Mouse (Mus musculus) large intestine, adult 2 months (tissue): Measurements from ENCODE around the gene Rngtt. TPM values are rescaled to one million over a fixed set of nuclear protein-coding genes. Genes with fewer than 3 reads are reported as not detected.

ENCODE experiments used
- DNase-seq: peaks from one replicate; pipeline ENCODE4 v3.0.0-alpha.2; 2012; ENCODE audit warnings: low read depth, low spot score
- whole genome bisulfite sequencing: fragments of 180-500 bp; shearing (Covaris S2); methylation state at CpG from one replicate; pipeline ENCODE4 v1.1.7; 2018; 5-methylcytosine and 5-hydroxymethylcytosine counted together
- polyA plus RNA-seq: library from polyadenylated mRNA; depleted of rRNA; stranded (reverse); fragments of >200 nt; gene quantifications from 2 replicates; pipeline ENCODE4 v1.2.3, GENCODE M21; 2012

Gene Rngtt
- polyA plus RNA-seq, 1 experiment = 2.0 TPM

DNA sequence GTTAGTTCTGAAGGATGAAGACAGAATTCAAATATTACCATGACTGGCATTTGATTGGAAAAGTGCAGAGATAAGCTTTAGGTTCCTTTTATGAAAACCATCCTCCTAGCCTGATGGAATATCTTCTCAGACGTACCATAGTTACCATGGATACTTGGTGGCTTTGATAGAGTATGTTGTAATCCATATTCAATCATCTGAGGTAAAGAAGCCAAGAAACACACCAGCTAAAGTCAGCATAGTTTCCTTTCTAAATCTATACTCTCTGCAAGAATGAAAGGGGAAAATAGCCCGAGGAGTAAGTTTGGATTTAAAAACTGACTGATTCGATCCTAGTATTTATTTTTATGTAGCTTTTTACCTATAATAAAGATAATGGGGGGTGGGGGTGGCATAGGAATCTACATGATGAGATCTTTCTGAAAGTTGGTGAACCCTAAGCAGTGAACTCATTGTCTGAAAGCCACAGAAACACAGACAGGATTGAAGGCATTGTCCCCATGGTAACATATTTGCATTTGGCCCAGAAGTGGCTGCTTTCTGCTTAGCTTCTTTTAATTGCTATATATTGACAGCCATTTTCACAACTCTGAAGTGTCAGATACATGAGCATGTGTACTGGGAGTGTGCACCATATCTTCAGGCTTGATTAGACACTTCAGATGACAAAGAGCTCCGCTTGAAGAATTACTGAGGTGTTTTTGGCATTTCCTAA, 188.2 kb downstream of the Rngtt start:
- DNase-seq = no peak
- 89% methylated on average over 4 of the region's 4 CpGs for WGBS

DNA sequence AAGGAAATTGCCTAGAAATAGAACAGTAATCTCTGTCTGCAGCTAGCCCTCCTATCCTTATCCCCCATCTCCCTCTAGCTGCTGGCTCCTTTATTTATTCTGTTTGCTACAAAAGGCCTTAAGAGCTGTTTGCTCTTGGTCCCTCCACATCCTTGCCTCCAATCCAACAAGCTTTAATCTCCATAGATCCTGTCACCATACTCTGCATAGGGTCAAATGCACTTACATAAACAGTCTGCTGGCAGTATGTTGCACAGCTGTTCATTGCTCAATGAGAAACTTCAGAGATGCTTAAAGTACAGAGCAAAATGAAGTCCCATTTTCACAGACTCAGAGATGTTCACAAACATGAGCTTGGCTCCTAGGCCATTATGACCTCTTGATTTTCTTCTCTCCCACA, 196.5 kb downstream of the Rngtt start:
- no peak for DNase-seq

DNA sequence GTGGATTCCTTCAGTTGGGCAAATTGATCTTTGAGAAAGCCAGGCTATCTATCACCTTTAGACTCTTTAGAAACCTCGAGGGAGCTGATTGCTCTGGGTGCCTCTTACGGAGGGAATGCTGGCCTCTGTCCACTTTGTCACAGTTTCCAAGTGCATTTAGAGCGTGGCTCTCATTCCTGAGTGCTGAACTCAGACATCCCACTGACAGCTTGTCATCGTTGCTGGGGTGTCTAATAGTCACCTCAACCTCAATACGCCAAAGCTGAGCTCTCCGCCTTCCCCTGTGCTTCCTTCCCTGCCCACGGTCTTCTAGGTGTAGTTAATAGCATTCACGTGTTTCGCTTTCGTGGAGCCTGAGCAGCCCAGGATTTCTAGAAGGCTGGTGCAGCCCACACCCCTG, 200.4 kb downstream of the Rngtt start:
- 74% methylated on average over 10 of the region's 10 CpGs for WGBS
- DNase-seq = no peak

DNA sequence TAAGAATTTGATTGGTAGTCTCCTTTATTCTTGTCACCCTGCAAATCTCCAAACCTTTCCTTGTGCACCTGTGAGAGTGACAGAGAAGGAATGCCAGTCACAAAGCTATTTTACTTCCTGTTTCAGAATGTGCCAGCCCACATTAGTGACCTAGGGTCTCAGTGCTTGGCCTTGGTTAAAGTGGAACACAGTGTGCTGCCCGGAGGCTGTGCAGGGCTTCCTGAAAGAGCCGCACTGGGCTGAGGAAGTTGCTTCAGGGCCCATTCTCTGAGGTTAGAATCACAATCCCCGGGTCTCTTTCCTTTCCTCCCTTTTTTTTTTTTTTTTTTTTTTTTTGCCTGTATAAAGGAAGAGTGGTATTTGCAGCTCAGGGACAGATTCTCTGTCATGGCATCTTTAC, 203.3 kb downstream of the Rngtt start:
- 61% methylated on average over 3 of the region's 3 CpGs for WGBS
- DNase-seq = no peak

DNA sequence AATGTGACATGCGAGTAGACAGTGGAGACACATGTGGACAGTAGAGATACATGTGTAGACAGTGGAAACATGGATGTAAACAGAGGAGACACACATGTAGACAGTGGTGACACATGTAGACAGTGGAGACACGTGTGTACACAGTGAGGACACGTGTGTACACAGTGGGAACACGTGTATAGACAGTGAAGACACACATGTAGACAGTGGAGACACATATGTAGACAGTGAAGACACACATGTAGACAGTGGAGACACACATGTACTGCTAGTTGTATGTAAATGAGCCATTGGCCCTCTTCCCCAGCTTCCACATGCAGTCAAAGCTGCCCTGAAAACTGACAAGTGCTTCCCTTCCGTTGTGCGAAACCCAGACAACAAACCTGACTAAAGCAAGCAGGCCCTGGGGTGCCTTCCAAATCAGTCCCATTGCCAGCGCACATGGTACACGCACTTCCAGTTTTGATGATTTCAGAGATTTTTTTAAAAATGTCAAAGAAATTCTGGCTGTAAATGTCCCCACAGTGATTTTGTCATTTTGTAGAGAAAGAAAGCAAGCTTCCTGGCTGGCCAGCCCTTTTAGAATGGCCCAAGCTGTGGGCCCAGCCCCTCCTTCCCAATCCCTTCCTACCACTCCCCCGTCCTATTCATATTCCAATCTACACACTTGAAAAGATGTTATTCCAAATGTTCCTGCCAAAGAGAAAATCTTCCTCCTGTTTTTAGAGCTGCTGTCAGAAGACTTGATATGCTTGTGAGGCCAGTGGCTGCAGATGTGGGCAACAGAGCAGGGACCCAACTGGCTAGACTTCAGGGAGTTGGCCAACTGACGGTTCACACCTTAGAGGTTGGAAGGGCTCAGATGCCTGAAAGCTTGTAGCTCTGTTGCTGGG, 204.2 kb downstream of the Rngtt start:
- WGBS = 82% methylated on average over 10 of the region's 10 CpGs
- DNase-seq = no peak

DNA sequence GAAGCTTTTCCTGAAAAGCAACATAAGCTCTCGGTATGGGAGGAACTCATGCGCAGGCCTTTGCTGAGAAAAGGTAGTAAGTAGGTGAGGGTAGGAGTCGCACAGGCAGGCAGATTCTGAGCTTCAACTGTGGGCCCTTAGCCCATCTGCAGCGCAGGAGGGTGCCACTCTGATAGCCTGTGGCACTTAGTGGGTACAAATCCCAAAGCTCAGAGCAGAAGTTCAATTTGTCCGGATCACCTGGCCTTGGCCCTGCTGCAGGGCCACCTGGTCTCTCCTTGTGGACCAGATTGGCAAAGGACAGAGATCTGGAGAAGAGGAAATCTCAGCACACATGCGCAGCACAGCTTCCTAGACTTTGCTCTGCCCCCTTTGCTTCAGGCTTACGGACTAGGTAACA, 210.1 kb downstream of the Rngtt start:
- WGBS = 89% methylated on average over 7 of the region's 7 CpGs
- DNase-seq = no peak

DNA sequence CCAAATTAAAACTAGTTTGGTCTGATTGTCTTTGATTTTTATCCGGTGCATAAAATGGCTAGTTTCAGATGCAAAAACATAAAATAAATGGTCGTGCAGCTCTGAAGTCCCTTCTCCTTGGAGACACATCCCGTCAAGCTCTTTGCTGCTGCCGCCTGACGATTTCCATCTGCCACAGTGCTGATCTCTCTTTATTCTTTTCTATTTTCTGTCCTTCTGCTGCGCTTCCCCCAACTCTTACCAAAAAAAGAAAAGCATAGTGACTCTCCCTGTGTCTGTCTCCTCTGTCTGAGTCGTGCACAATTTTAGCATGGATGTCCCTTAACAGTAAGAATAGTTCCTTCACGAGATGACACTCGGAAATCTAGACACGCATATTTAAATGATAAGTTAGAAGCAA, 210.8 kb downstream of the Rngtt start:
- WGBS = 77% methylated on average over 10 of the region's 10 CpGs
- DNase-seq = no peak

DNA sequence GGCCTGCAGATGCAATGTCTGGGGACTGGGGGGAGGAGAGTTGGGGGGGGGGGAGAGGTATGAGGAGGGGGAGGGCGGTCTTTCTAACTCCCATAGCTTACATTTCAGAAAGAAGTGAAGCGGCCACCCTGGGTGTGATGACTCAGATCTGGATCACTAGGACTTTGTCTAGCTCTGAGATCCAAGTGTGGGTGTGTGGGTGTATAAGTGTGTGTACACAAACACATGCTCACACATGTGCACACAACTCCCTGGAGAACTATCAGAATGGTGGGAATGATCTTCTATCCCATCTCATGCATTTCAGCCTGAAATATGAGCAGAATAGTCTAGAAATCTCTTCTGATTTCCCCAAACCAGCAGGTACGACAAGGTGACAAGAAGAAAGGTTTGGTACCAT, 213.7 kb downstream of the Rngtt start:
- 93% methylated on average over 3 of the region's 3 CpGs for WGBS
- DNase-seq = no peak

DNA sequence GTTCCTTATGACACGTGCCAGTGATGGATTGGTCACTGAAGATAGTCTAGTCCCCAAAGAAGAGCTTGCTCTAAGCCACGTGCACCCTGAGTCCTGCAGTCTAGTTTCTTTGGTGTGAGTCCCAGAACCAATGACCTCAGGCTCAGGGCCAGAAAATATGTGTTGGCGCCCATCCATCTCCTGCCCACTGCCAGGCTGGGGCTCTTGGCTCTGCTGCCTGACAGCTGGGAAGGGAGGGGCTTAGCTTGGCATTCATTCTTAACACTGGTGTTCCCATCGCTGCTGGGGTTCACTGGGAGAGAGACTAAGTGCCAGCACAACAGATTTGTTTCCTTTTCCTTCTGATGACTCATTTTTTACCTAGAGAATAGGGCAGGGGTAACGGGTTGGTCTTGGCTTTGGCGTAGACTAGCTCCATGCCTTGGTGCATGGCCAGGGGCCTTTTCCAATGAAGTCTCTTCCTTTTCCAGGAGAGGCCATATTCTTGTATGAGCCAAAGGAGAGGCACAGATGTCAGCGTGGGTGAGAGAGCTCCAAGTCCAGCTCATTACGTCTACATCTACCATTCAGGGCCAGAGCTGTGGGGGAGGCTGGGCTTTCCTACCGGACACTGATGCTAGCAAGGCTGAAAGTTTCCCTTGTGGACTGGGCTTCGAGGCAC, 214.5 kb downstream of the Rngtt start:
- DNase-seq = no peak
- 72% methylated on average over 10 of the region's 10 CpGs for WGBS

DNA sequence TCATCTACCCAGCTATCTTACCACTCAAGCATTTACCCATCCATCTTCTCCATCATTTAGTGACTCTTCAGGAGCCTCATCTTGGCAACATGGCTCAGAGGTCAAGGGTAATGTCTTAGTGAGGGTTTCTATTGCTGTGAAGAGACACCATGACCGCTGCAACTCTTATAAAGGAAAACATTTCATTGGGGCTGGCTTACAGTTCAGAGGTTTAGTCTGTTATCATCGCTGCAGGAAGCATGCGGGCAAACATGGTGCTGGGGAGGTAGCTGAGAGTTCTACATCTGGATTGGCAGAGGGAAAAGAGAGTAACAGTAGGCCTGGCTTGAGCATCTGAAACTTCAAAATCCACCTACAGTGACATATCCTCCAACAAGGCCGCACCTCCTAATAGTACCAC, 215.2 kb downstream of the Rngtt start:
- WGBS = 98% methylated on average over 4 of the region's 4 CpGs
- DNase-seq = no peak

DNA sequence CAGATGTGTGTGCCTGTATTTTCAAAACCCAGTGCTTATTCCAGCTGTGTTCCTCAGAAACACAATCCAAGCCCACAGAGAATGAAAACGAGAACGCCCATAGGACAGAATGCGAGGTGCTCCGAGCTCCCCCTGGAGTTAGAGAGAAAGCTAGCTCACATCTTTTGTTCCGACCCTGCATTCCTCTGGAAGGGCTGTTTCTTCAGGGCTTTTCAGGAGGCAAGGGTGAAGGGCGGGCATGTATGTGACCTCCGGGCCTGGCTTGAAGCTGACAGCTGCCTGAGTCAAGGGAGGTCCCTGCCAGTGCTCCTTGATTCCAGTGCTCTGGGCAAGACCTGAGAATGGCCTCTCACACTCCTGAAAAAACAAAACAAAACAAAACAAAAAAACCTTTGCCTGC, 216.0 kb downstream of the Rngtt start:
- WGBS = 67% methylated on average over 7 of the region's 7 CpGs

DNA sequence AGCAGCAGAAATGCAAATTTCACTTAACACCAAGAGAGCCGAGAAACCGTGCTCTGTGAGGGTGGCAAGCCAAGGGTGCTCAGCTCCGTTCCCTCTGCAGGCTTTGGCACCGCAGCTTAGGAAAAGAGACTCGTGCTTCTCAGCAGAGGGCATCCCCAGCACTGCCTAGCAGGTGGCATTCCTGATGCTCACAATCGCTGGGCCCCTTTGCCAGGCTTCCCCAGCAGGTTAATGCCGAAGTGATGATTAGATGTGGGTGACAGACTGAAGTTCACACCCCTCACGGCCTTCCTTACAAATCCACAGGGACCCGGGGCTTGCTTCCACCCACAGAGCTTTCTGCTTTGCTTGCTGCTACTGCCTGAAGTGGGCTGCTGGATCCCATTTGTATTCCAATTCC, 216.6 kb downstream of the Rngtt start:
- WGBS = 60% methylated on average over 9 of the region's 9 CpGs
- no peak for DNase-seq

More for the DNA sequence above, 216.0 kb downstream of the Rngtt start:
- no peak for DNase-seq

DNA sequence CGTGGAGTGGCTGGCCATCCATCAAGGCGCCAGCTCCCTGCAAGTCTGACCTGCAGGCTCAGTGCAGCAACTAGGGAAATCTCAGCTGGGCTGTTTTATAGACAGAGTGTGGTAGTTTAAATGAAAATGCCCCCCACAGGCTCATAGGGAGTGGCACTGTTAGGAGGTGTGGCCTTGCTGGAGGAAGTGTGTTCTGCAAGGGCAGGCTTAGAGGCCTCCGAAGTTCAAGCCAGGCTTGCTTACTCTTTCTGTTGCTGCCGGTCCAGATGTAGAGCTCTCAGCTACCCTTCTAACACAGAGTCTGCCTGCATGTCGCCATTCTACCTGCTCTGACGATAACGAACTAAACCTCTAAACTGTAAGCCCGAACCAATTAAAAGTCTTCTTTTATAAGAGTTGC, 222.5 kb downstream of the Rngtt start:
- 79% methylated on average over 8 of the region's 8 CpGs for WGBS

DNA sequence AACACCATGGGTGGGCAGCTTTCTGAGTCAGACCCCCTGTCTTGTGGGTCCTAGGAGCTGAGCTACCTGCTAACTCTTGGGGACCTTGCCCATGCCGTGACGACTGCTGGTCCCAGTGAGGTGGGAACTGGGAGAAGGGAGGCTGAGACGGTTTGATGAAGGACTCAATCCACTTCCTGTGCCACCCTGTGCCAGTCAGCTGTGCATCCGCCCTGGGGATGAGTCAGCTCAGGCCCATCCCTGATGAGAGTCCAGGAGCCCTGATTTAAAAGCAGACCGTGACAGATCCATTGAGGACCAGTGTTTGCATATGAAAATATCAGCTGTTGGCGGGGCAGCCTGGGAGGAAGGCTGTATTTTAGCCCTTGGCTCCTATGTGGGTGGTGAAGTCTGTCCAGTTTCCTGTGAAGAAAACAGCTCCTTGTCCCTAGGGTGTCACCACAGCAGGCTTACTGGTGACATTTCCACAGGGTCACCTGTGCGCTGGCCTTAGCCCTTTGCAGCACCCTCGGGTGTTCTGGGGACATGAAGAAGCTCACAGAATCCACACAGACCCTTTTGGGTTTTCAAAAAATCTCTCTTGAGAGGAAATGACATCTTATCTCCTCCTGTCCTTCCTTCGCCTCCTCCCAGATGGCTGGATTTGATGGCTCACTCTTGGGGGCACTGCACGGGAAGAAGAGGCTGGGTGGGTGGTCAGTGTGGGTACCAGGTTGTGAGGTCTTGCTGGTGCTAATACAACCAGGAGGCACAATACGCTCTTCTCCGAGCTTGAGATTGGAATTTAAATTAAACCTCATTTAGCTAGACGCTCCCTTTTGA, 234.9 kb downstream of the Rngtt start:
- WGBS = 64% methylated on average over 13 of the region's 13 CpGs

More for the DNA sequence above, 222.5 kb downstream of the Rngtt start:
- no peak for DNase-seq

DNA sequence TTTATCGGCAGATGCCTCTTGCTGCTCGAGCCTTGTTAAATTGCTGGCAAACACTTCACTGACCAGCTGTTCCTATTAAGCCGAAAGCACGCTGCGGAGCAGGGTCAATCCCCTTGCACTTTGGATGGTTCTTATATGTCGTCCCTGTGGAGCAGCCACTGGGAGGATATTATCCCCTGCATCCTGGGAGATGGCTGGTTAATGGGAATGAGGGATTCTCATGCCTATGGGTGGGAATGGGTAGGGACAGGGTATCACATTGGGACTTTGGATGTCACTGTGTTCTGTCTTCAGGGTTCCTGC, 235.4 kb downstream of the Rngtt start:
- 39% methylated on average over 6 of the region's 6 CpGs for WGBS
- no peak for DNase-seq

More for the DNA sequence above, 234.9 kb downstream of the Rngtt start:
- no peak for DNase-seq

DNA sequence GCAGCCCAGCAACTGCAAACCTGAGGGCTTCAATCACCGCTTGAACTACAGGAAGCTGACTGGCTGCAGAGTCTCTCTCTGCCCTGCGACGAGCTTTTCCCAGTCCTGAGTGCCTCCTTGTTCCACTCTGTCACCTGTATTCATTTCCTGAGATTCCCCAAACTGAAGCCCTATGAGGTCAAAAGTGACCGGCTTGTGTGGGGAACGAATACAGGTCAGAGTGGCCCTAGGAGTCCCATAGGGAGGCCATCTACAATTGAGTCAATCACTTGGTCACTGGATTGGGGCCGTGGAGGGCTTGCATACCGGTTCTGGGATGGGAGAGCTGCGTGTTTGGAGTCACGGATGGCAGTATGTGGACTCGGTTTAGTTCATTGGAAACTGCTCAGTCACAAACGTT, 236.2 kb downstream of the Rngtt start:
- 89% methylated on average over 11 of the region's 11 CpGs for WGBS
- no peak for DNase-seq

DNA sequence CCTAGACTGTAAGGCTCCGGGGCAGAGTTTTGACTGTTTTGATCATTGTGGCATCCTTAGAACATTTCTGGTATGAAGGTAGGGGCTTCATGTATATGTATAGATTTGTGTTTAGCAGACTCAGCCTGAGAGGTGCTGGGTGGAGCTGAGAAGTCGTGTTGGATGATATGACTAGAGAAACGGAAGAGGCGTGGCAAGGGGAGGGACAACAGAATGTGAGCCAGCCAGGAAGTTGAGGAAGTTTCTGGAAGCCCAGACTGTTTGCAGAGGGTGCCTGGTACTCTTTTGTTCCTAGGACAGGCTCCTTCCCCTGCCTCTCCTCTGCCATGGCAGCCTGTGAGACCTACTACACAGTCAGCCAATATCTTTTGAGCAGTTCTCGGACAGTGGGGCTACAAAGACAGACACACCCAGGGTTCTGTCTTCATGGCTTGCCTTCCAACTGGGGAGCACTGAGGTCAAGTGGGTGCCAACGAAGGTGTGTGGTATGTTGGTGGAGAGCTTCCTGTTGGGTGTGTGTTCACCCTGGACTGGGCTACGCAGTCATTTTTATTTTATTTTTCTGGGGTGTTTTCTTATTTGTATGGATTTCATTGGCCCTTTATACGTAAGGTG, 237.3 kb downstream of the Rngtt start:
- WGBS = 65% methylated on average over 8 of the region's 8 CpGs
- no peak for DNase-seq

DNA sequence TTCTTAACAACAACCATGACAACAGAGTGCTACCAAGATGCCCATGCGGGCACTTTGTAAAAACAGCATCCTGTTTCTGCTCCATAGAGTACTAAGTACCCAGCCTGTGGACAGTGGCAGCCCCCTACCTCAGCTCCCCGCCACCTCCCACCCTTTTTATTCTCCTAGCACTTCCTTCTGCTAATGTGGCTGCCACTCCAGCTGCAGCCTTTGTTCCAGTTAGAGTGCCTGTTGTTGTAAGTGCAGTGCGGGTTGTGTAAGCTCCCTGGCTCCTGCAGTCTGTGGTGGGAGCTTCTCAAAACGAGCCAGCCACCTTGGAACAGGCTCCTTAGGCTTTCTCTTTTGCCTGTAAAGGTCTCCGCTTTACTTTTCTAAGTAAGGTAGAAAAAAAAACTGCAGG, 239.5 kb downstream of the Rngtt start:
- no peak for DNase-seq
- 55% methylated on average over 5 of the region's 5 CpGs for WGBS
